Mouse (Mus musculus): ENCODE data around the gene Ap1s2.

Ap1s2 gene

DNA sequence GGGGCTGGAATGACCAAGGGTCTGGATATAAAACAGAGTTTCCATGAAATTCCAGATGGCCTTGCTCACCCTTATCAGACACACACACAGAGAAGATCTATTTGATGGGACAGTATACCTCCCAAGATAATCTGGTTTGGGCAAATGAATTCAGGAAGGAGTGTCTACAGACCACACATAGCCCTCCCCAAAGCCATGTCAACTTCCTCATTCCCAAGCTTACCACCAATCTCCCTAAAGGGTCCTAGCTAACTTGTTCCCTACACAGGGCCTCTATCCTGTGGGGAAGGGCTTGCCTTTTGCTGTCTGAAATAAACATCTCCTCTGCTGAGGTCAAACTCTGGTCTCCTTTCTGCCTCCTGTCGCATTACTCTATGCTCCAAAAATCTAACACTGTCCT, 72.3 kb downstream of the Ap1s2 start:
- DNase-seq (ENCODE audit: low spot score in 2 of 2), result no peak

DNA sequence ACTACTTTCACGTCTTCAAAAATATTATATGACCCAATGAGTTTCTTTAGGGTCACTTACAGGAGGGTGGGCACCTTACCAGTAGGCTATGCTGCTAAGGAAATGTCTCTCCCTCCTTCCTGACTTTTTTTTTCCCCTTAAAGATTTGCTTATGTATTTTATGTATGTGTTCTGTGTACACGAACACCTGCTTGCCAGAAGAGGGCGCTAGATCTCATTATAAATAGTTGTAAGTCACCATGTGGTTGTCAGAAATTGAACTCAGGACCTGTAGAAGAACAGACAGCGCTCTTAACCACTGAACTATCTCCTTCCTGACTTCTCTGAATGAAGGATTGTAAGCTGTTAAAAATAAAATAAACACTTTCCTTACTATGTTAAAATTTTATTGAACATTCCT, 72.7 kb downstream of the Ap1s2 start:
- DNase-seq (ENCODE audit: low spot score in 2 of 2), result no peak

DNA sequence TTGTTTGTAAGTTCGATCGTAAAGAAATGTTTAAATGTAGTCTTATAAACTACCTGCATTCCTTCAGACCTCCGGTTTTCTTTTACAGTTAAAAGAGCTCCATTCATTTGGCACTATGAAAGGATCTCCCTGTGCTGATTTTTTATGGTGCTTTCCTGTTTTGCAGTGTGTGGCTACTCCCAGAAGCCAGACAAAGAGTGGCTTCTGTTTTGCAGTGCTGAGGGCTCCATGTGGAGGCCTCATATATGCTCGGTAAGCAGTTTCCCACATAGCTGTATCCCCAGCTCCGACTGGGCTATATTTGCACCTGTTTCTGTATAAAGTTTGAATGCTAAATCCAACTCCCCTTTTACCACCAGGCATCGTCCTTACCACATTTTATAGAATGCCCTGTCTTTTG, 73.3 kb downstream of the Ap1s2 start:
- no peak for DNase-seq (ENCODE audit: low spot score in 2 of 2)

All from spleen, postnatal 4 days (tissue).